Mouse (Mus musculus): Measurements from ENCODE around the gene Ccdc62. TPM values are rescaled to one million over a fixed set of nuclear protein-coding genes. Genes with fewer than 3 reads are reported as not detected.

Ccdc62 gene
- polyA plus RNA-seq, 1 experiment: 79.8 TPM

- no peak overlapping the region for H3K4me3 ChIP-seq (ENCODE audit: control insufficient read depth, low read depth, low read length)
- H3K4me1 ChIP-seq (ENCODE audit: control insufficient read depth, insufficient read depth, low read length): peaks cover 6% of the 10 kb centered on the region; the same call in 1 of the 2 replicates
- TF ChIP-seq CTCF (IDR thresholded peaks at IDR 0.05; ENCODE audit: control insufficient read depth, insufficient read depth, insufficient replicate concordance, low read depth, low read length): no peak
- no peak for TF ChIP-seq POLR2A (IDR thresholded peaks at IDR 0.05; ENCODE audit: control insufficient read depth, low read depth, low read length)
- no peak overlapping the region for H3K27ac ChIP-seq (ENCODE audit: control insufficient read depth, insufficient read depth, low read depth, low read length)
- no peaks in the 10 kb centered on the region; the same call in none of the 2 replicates for H3K36me3 ChIP-seq (ENCODE audit: control insufficient read depth, insufficient read depth, low read length)
- H3K27me3 ChIP-seq (ENCODE audit: control insufficient read depth, insufficient read depth, low read length): no peaks in the 10 kb centered on the region
Measured at GRCm38 (mm10) chr5:123995388-123995787, 64.9 kb downstream of the Ccdc62 start.

DNA sequence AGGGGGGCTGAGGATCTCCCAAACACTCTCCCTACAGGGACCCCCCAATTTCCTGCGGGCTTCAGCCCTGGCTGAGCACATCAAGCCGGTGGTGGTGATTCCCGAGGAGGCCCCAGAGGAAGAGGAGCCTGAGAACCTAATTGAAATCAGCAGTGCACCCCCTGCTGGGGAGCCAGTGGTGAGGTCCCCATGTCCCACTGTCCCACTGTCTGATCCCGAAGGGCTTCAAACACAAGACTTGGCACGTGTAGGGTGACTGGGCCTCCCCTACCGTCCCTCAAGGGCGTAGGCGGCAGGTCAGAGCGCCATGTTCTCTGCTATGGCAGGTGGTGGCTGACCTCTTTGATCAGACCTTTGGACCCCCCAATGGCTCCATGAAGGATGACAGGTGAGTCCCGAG lies 65.7 kb downstream of the Ccdc62 start:
- Histone ChIP-seq H3K4me1 (ENCODE audit: control insufficient read depth, insufficient read depth, low read length) (peaks cover 6% of the 10 kb centered on the region; the same call in 1 of the 2 replicates), H3K27me3 (ENCODE audit: control insufficient read depth, insufficient read depth, low read length) (no peaks in the 10 kb centered on the region), H3K36me3 (ENCODE audit: control insufficient read depth, insufficient read depth, low read length) (no peaks in the 10 kb centered on the region; the same call in none of the 2 replicates), H3K4me3 (ENCODE audit: control insufficient read depth, low read depth, low read length) (no peak overlapping the region), H3K27ac (ENCODE audit: control insufficient read depth, insufficient read depth, low read depth, low read length) (no peak overlapping the region)
- TF ChIP-seq POLR2A (IDR thresholded peaks at IDR 0.05; ENCODE audit: control insufficient read depth, low read depth, low read length): no peak
- TF ChIP-seq CTCF (IDR thresholded peaks at IDR 0.05; ENCODE audit: control insufficient read depth, insufficient read depth, insufficient replicate concordance, low read depth, low read length): no peak

GRCm38 (mm10) chr5:123996695-123997094 lies 66.2 kb downstream of the Ccdc62 start:
- H3K4me3 ChIP-seq (ENCODE audit: control insufficient read depth, low read depth, low read length): no peak overlapping the region
- H3K27ac ChIP-seq (ENCODE audit: control insufficient read depth, insufficient read depth, low read depth, low read length): no peak overlapping the region
- TF ChIP-seq CTCF (IDR thresholded peaks at IDR 0.05; ENCODE audit: control insufficient read depth, insufficient read depth, insufficient replicate concordance, low read depth, low read length) (no peak), POLR2A (IDR thresholded peaks at IDR 0.05; ENCODE audit: control insufficient read depth, low read depth, low read length) (no peak)
- no peaks in the 10 kb centered on the region; the same call in none of the 2 replicates for H3K36me3 ChIP-seq (ENCODE audit: control insufficient read depth, insufficient read depth, low read length)
- peaks cover 6% of the 10 kb centered on the region; the same call in 1 of the 2 replicates for H3K4me1 ChIP-seq (ENCODE audit: control insufficient read depth, insufficient read depth, low read length)
- H3K27me3 ChIP-seq (ENCODE audit: control insufficient read depth, insufficient read depth, low read length): no peaks in the 10 kb centered on the region

GRCm38 (mm10) chr5:123997211-123997751 lies 66.8 kb downstream of the Ccdc62 start:
- TF ChIP-seq CTCF (IDR thresholded peaks at IDR 0.05; ENCODE audit: control insufficient read depth, insufficient read depth, insufficient replicate concordance, low read depth, low read length) (no peak), POLR2A (IDR thresholded peaks at IDR 0.05; ENCODE audit: control insufficient read depth, low read depth, low read length) (no peak)
- H3K27ac ChIP-seq (ENCODE audit: control insufficient read depth, insufficient read depth, low read depth, low read length): no peak overlapping the region
- H3K27me3 ChIP-seq (ENCODE audit: control insufficient read depth, insufficient read depth, low read length): no peaks in the 10 kb centered on the region
- H3K4me3 ChIP-seq (ENCODE audit: control insufficient read depth, low read depth, low read length): no peak overlapping the region
- H3K36me3 ChIP-seq (ENCODE audit: control insufficient read depth, insufficient read depth, low read length): no peaks in the 10 kb centered on the region; the same call in none of the 2 replicates
- peaks cover 4% of the 10 kb centered on the region; the same call in 1 of the 2 replicates for H3K4me1 ChIP-seq (ENCODE audit: control insufficient read depth, insufficient read depth, low read length)

DNA sequence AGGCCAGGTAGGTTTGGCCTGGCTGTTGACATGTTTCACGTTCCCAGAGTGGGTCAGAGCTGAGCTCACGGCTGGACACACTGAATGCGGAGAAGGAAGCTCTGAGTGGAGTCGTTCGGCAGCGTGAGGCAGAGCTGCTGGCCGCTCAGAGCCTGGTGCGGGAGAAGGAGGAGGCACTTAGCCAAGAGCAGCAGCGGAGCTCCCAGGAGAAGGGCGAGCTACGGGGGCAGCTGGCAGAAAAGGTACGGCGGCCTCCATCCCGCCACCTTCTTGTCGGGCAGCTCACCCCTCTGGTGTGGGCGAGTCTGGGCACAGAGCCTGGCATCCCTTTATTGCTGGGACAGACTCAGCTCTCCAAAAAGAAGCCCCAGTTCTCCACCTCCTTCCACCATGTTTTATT lies 67.3 kb downstream of the Ccdc62 start:
- H3K36me3 ChIP-seq (ENCODE audit: control insufficient read depth, insufficient read depth, low read length): no peaks in the 10 kb centered on the region; the same call in none of the 2 replicates
- no peaks in the 10 kb centered on the region for H3K27me3 ChIP-seq (ENCODE audit: control insufficient read depth, insufficient read depth, low read length)
- no peak overlapping the region for H3K27ac ChIP-seq (ENCODE audit: control insufficient read depth, insufficient read depth, low read depth, low read length)
- H3K4me1 ChIP-seq (ENCODE audit: control insufficient read depth, insufficient read depth, low read length): no peaks in the 10 kb centered on the region
- no peak overlapping the region for H3K4me3 ChIP-seq (ENCODE audit: control insufficient read depth, low read depth, low read length)
- no peak for TF ChIP-seq CTCF (IDR thresholded peaks at IDR 0.05; ENCODE audit: control insufficient read depth, insufficient read depth, insufficient replicate concordance, low read depth, low read length)
- no peak for TF ChIP-seq POLR2A (IDR thresholded peaks at IDR 0.05; ENCODE audit: control insufficient read depth, low read depth, low read length)

- H3K27ac ChIP-seq (ENCODE audit: control insufficient read depth, insufficient read depth, low read depth, low read length): no peak overlapping the region
- H3K27me3 ChIP-seq (ENCODE audit: control insufficient read depth, insufficient read depth, low read length): no peaks in the 10 kb centered on the region
- no peak for TF ChIP-seq CTCF (IDR thresholded peaks at IDR 0.05; ENCODE audit: control insufficient read depth, insufficient read depth, insufficient replicate concordance, low read depth, low read length)
- no peak for TF ChIP-seq POLR2A (IDR thresholded peaks at IDR 0.05; ENCODE audit: control insufficient read depth, low read depth, low read length)
- H3K4me3 ChIP-seq (ENCODE audit: control insufficient read depth, low read depth, low read length): no peak overlapping the region
- H3K36me3 ChIP-seq (ENCODE audit: control insufficient read depth, insufficient read depth, low read length): no peaks in the 10 kb centered on the region; the same call in none of the 2 replicates
- H3K4me1 ChIP-seq (ENCODE audit: control insufficient read depth, insufficient read depth, low read length): no peaks in the 10 kb centered on the region
Measured at GRCm38 (mm10) chr5:123998370-123998769, 67.9 kb downstream of the Ccdc62 start.

DNA sequence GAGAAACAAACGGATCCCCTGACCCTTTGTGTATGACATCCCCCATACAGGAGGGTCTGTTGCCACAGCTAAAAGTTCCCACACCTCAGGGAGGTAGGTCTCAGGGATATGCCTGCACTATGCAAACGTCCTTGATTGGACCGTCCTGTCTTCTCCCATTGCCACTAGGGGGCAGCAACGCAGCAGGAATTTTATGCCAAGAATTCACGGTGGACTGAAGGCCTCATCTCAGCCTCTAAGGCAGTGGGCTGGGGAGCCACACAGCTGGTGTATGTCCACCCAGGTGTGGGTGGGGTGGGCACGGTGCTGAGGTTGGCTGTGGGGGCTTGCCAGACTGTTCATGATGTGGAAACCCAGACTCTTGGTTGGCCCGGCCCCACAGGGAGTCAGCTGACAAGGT lies 70.3 kb downstream of the Ccdc62 start:
- Histone ChIP-seq H3K27me3 (ENCODE audit: control insufficient read depth, insufficient read depth, low read length) (no peaks in the 10 kb centered on the region), H3K4me3 (ENCODE audit: control insufficient read depth, low read depth, low read length) (no peak overlapping the region), H3K4me1 (ENCODE audit: control insufficient read depth, insufficient read depth, low read length) (no peaks in the 10 kb centered on the region), H3K27ac (ENCODE audit: control insufficient read depth, insufficient read depth, low read depth, low read length) (no peak overlapping the region), H3K36me3 (ENCODE audit: control insufficient read depth, insufficient read depth, low read length) (no peaks in the 10 kb centered on the region; the same call in none of the 2 replicates)
- no peak for TF ChIP-seq POLR2A (IDR thresholded peaks at IDR 0.05; ENCODE audit: control insufficient read depth, low read depth, low read length)
- TF ChIP-seq CTCF (IDR thresholded peaks at IDR 0.05; ENCODE audit: control insufficient read depth, insufficient read depth, insufficient replicate concordance, low read depth, low read length): peak; percentile 89
